Mouse (Mus musculus) macrophage (primary cell): ENCODE results near the gene Paqr5. TPM values are rescaled to one million over a fixed set of nuclear protein-coding genes. Genes with fewer than 3 reads are reported as not detected.

Experiments
- H3K27ac ChIP-seq: fragments of 350-480 bp; formaldehyde crosslinking; 2 replicates; pipeline ENCODE4 v1.9.0; 2021
- H3K36me3 ChIP-seq: fragments of 350-480 bp; formaldehyde crosslinking; 2 replicates; pipeline ENCODE4 v1.9.0; 2021; ENCODE audit errors: inconsistent target
- H3K4me3 ChIP-seq: fragments of 350-480 bp; formaldehyde crosslinking; 2 replicates; pipeline ENCODE4 v1.9.0; 2021; ENCODE audit errors: inconsistent target
- H3K79me2 ChIP-seq: fragments of 350-480 bp; formaldehyde crosslinking; 2 replicates; pipeline ENCODE4 v1.9.0; 2021; ENCODE audit errors: inconsistent target
- WGBS: methylation state at CpG from one replicate; pipeline ENCODE4 v1.1.7; 2026; ENCODE audit warnings: inconsistent platforms; ENCODE audit not compliant: missing documents; 5-methylcytosine and 5-hydroxymethylcytosine counted together
- polyA plus RNA-seq: library from polyadenylated mRNA; stranded (reverse); fragments of 250-400 nt; gene quantifications from 3 replicates; pipeline ENCODE4 v1.2.4, GENCODE M21; 2018; ENCODE audit warnings: inconsistent platforms

Paqr5 gene
- polyA plus RNA-seq, 1 experiment from 2014 or later = 0.14 TPM

DNA sequence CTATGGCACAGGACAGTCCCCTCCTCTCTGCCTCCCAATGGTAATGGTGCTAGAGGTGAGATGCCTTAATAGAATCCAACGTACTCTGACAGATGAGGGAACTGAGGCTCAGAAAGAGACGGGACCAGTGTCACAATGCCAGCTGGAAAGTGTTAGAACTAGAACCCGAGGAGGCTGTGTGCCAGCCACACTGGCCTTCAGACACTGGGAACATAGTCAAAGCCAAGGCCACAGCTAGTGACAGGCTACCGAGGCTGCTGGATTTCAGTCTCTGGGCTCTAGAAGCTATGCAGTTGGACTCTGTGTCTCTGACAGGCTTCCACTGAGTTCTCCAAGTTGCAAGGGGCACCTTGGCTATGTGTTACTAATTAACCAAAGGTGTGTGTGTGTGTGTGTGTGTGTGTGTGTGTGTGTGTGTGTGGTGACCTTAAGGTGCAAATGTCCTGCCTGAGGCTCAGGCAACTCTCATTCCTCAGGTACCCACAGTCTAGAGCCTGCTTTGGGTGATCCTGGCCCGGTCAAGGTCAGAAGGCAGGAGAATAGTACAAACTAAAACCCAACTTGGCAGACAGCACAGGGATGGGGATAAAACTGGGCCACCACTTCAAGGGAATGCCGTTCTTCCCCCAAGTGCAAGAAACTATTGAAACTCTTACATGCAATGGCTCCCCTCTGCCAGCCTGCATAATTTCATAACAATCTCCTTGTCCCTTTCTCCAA is 3.5 kb downstream of the Paqr5 start:
- no peaks in the 10 kb centered on the region for H3K79me2 ChIP-seq
- WGBS = 96% methylated on average over 6 of the region's 6 CpGs

DNA sequence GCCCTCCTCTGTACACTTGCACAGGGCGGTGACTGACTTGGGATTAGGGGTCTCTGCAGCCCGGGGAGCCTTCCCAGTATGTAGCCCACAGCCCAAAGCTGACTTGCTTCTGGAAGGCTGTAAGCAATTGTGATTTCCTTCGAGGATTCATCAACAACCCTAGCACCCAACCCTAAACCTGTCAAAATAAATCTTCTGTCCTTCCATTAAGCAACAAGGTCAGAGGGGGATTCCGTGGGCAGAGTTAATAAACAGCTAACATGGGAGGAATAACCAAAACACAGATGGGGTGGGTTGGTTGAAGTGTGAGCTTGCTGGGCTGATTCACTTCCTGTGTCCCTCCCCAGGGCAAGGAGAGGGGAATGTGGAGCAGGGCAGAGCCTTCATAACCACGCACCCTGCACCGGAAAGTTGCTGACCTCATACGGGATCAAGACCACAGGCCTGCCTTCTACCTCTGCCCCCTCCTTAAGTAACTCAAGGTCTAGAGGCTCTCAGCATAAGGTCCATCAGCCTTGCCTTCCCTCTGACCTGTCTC is 5.0 kb downstream of the Paqr5 start:
- WGBS = 47% methylated on average over 7 of the region's 7 CpGs
- no peaks in the 10 kb centered on the region for H3K36me3 ChIP-seq
- no peak overlapping the region for H3K4me3 ChIP-seq
- H3K27ac ChIP-seq = no peak overlapping the region
- H3K79me2 ChIP-seq = no peaks in the 10 kb centered on the region

More for the DNA sequence above, 3.5 kb downstream of the Paqr5 start:
- no peak overlapping the region for H3K4me3 ChIP-seq
- H3K27ac ChIP-seq = no peak overlapping the region
- H3K36me3 ChIP-seq = no peaks in the 10 kb centered on the region

DNA sequence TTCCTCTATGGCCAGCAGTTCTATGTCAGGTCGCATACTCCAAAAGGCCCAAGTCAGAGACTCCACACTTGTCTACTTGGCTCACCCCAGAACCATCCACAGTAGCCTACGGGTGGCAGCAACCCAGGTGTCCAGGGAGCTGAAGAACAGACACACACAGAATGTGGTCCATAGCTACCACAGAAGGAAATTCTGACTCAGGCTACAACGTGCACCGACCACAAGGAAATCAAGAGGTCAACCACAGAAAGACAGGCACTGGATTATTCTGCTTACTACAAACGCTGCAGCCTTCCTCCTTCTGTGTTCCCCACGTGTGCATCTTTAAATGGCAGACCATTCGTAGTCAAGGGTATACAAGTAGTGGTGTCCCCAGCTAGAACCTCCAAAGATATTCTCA is 6.4 kb downstream of the Paqr5 start:
- Histone ChIP-seq H3K36me3 (no peaks in the 10 kb centered on the region), H3K27ac (no peak overlapping the region), H3K4me3 (no peak overlapping the region), H3K79me2 (no peaks in the 10 kb centered on the region)
- 10% methylated on average over 7 of the region's 7 CpGs for WGBS

DNA sequence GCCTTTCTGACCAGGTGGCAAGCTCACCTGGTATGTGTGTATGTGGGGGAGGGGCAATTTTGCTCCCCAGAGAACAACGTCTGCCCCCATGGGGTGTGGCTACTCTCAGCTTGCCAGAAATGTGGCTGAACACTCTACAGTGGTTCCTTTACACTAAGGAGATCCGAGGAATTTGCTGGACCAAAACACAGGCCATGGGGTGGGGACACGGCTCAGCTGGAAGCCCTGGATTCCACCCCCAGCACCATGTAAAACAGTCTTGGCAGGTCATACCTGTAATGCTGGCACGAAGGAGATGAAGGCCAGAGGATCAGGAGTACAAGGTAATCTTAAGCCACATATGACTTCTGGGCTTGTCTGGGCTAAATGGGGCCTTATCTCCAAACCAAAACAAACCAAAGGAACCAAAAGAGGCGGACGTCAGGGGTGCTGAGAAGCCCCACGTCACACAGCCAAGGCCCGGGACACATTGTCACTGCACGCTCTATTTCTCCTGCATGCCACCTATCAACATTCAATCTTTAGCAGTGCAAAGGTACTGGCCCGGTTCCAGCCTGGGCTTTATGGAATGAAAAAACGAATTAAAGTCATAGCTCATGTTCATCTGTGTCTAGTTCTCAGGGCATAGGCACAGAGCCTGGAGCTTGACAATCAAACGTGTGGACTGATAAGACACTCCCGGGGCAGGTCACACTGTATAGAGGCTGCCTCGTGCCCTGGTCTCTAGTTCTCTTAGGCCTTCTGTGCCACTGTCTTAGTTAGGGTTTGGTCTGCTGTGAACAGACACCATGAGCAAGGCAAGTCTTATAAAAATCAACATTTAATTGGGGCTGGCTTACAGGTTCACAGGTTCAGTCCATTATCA is 8.2 kb downstream of the Paqr5 start:
- Histone ChIP-seq H3K36me3 (no peaks in the 10 kb centered on the region), H3K4me3 (no peak overlapping the region), H3K79me2 (no peaks in the 10 kb centered on the region), H3K27ac (no peak overlapping the region)
- WGBS = 92% methylated on average over 12 of the region's 14 CpGs

DNA sequence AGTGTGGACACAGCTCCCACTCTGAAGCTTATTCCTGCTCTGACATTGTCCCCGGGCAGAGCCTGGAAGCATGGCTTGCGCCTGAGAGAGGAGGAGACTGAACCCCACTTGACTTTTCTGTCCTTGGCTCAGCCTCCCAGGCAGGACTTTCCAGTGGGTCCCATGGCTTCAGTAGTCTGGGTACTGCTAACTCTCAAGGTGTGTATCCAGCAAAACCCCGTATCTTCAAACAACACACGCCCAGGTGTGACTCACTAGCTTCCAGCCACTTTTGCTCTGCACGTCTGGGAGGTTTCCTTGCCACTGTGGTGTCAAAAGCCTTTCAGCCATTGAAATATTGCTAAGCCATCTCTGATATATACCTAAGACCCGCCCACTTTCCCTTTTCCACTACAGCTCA is 9.3 kb downstream of the Paqr5 start:
- no peaks in the 10 kb centered on the region for H3K36me3 ChIP-seq
- H3K4me3 ChIP-seq = no peak overlapping the region
- H3K27ac ChIP-seq = no peak overlapping the region
- no peaks in the 10 kb centered on the region for H3K79me2 ChIP-seq
- WGBS = 91% methylated on average over 6 of the region's 6 CpGs

DNA sequence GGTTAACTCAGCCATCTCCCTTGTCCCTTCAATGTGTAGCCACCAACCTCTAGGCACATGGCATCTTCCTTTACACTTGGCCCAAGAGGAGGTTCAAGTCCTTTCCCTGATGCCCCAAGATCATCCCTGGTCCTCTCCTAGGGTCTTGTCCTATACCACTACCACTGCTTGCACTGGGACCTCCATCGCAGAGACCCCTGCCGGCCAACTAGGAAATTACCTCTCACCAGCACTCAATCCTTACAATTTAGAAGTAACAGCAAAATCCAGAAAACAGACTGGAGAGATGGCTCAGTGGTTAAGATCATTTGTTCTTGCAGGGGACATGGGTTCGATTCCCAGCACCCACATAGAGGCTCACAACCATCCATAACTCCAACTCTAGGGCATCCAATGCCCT is 11.2 kb downstream of the Paqr5 start:
- Histone ChIP-seq H3K79me2 (no peaks in the 10 kb centered on the region), H3K4me3 (no peak overlapping the region), H3K27ac (no peak overlapping the region), H3K36me3 (no peaks in the 10 kb centered on the region)
- 80% methylated on average over 3 of the region's 3 CpGs for WGBS

DNA sequence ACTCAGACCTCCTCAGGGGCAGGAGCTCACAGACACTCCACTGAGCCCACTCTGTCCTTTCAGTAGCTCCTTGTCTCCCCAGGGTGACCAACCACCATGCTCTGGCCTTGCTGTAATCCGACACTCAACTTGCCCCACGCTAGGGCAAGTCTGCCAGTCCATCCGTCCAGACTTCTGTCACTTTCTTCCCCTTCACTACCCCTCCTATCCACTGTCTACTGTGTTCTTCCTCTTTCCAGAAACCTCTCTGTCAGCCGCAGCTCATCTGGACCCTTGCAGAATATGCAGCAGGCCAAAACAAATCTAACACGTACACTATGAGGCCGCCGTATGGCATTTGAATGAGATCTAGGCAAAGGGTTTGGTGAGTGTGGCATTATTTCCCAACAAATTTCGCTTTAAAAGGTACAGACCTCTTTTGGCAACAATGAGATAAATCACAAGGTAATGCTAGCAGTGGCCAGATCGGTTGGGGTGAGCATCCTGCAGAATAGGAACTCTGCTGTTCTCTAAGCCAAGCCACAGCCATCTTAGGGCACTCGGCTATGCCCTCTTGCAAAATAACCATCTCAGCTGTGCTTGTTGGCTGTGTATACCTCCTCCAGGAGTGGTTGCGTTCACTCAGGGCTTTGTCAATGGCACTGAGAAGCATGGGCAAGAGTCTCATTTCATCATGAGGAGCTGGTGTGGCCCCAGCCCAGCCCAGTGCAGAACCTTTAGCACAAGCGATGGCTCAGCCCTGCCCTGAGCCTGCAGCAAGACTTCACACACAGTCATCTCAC is 13.1 kb downstream of the Paqr5 start:
- Histone ChIP-seq H3K79me2 (no peaks in the 10 kb centered on the region), H3K27ac (no peak overlapping the region), H3K36me3 (no peaks in the 10 kb centered on the region), H3K4me3 (no peak overlapping the region)
- WGBS = 35% methylated on average over 12 of the region's 12 CpGs

DNA sequence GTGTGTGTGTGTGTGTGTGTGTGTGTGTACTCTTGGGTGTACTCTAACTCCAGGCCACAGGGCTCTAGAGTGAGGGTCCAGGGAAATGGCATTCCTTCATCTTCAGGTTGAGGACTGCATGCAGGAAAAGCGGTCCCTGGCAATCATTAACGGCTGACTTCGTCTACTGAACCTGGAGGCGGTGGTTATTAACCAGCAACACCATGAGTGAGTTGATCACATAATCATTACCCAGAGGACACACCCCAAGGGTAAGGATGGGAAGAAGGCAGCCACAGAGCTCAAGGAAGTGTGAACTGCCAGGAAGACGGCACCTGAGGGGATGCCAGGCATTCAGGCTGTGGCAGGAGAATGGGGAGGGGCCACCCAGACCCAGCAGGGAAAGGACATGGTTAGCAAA is 18.3 kb downstream of the Paqr5 start:
- H3K4me3 ChIP-seq = no peak overlapping the region
- H3K79me2 ChIP-seq = no peaks in the 10 kb centered on the region
- no peaks in the 10 kb centered on the region for H3K36me3 ChIP-seq
- WGBS = 94% methylated on average over 5 of the region's 5 CpGs
- H3K27ac ChIP-seq = no peak overlapping the region

DNA sequence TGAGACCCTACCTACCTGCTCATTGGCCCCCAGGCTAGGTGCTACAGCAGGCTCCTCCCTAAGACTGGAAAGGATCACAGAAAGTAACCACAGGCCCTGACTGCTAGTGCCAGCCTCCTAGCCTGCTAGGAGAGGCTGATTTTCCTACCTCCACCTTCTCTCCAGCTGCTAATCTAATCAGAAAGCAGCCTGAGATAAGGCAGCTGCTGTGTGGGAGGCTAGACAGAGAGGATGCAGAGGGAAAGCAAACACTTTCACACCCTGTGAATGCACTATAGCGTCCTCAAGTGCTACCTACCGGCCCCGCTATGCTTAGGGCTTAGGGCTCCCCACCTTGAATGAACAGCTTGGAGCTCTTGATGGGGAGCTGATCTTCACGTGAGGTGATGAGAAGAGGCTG is 19.6 kb downstream of the Paqr5 start:
- 93% methylated on average over 3 of the region's 4 CpGs for WGBS

DNA sequence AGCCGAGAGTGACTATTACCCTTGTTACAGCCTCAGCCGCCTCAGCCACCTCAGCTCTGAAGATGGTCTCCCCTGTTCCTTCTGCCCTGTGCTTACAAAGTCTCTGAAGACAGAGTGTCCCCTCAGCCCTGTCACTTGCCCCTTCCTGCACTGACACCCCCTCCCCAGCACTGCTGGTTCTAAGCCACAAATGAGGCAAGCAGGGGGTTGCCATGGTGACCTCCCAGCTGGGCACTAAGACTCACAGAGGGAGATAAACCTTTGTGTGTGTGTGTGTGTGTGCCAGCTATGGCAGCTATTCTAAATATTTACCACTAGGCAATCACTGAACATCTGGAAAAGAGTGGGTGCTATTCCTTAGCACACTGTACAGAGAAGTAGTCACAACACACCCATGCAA is 23.0 kb downstream of the Paqr5 start:
- WGBS = 100% methylated on average over 2 of the region's 2 CpGs
- H3K36me3 ChIP-seq = no peaks in the 10 kb centered on the region

More for the DNA sequence above, 19.6 kb downstream of the Paqr5 start:
- no peak overlapping the region for H3K27ac ChIP-seq
- no peaks in the 10 kb centered on the region for H3K79me2 ChIP-seq
- no peak overlapping the region for H3K4me3 ChIP-seq
- H3K36me3 ChIP-seq = no peaks in the 10 kb centered on the region

DNA sequence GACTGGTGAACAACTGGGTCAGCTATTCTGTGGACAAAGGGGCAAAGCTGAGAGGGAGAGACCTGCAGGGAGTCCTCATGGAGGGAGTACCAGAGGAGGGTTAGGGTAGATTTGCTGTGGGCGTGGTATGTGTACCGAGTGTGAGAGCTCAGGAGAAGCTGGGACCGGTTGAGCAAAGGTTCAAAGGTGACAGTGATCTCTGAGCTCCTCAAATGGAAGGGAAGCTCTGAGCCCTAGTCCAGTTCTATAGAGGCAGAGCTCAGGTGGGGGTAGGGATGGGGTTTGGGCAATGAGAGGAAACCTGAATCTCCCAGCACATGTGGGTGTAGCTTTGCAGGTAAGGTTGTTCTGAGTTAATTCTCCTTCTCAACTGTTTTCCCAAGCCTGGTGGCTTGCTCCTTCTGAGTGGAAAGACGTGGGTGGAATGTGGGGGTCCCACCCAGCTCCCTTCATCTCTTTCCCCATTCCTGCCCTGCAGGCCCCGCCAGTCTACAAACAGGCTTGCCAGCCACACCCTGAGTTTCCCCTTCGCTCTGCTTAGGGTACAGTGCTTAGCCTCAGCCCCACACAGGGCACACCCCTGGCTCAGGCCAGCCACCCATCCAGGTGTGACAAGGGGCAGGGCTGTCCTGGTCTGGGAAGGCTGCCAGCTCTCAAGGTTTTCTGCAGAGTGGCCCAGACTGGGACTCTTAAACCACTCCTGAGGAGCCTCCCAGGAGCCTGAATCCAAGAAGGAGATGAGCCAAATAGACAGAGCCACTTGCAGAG is 26.8 kb downstream of the Paqr5 start:
- no peak overlapping the region for H3K27ac ChIP-seq
- no peaks in the 10 kb centered on the region for H3K79me2 ChIP-seq
- 89% methylated on average over 6 of the region's 6 CpGs for WGBS
- H3K4me3 ChIP-seq = no peak overlapping the region
- H3K36me3 ChIP-seq = no peaks in the 10 kb centered on the region

More for the DNA sequence above, 23.0 kb downstream of the Paqr5 start:
- H3K27ac ChIP-seq = no peak overlapping the region
- H3K79me2 ChIP-seq = no peaks in the 10 kb centered on the region
- H3K4me3 ChIP-seq = no peak overlapping the region

DNA sequence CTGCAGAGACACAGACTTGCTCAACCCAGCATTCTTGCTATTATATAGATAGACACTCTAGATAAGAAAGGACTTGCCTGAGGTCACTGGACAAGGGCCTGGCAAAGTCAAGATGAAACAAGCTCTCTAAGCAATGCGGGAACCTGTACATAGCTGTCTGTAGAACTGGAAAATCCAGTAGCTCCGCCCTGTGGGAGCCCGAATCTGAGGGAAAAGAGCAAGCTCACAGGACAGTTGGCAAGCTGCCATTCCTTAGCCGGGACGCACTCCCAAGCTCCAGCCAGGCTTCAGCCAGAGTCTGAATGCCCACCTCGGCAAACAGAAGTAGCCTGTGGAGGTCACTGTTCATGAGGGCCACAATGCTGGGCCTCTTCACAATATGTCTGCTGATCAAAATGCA is 28.8 kb downstream of the Paqr5 start:
- Histone ChIP-seq H3K79me2 (no peaks in the 10 kb centered on the region), H3K4me3 (no peak overlapping the region), H3K36me3 (no peaks in the 10 kb centered on the region), H3K27ac (no peak overlapping the region)
- 97% methylated on average over 6 of the region's 6 CpGs for WGBS

DNA sequence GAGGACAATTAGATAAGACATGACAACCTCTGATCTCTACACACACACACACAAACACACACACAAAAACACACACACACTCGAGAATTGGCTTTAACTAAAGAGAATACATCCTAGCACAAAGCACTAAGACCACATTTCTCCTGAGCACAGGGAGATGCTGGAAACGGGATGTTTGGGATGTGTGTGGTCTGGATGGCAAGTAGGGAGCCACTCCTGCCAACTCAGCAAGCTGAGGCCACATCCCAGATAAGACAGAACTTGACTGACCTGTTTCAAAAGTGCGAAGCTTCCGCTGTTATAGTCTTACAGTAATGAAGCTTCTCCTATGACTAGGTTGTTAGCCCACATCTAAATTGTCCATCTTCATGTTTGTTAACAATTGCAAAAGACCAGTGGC is 35.5 kb downstream of the Paqr5 start:
- Histone ChIP-seq H3K36me3 (no peaks in the 10 kb centered on the region), H3K79me2 (no peaks in the 10 kb centered on the region), H3K27ac (no peak overlapping the region), H3K4me3 (no peak overlapping the region)
- 97% methylated on average over 3 of the region's 4 CpGs for WGBS

DNA sequence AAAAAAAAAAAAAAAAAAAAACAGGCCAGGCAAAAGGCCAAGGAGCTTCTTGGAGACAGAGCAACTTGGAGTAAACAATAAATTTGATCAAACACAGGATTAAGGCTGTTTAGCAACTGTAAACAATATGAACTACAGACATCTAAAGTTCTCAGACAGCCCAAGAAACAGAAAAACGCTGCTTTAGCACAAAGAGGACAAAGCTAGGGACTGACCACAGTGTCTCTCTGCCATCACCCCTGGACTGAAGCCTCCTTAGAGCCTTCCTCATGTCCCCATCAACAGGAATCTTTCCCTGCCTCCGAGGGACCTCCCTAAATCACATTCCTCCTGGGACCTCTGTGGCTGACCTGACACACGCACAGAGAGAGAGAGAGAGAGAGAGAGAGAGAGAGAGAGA is 35.9 kb downstream of the Paqr5 start:
- Histone ChIP-seq H3K27ac (no peak overlapping the region), H3K4me3 (no peak overlapping the region), H3K36me3 (no peaks in the 10 kb centered on the region), H3K79me2 (no peaks in the 10 kb centered on the region)
- WGBS = 81% methylated on average over 3 of the region's 3 CpGs
